Mouse (Mus musculus) G1E (cell line): ENCODE measurements at regions not wholly inside any gene's neighbourhood (a gene's known extent, or its start where the extent isn't known, plus 50 kb on each side); places are given as distances from the start of the nearest gene placed in this dataset.

ENCODE experiments used
- CTCF ChIP-seq: IDR thresholded peaks from 2 replicates; pipeline ENCODE4 v1.5.1; 2012; ENCODE audit warnings: low read depth, low read length, inconsistent platforms, mixed read lengths
- GATA1 ChIP-seq: IDR thresholded peaks from 2 replicates; pipeline ENCODE4 v1.6.1; 2012; ENCODE audit warnings: borderline replicate concordance, low read length, inconsistent platforms, mixed read lengths
- GATA2 ChIP-seq: IDR thresholded peaks from 2 replicates; pipeline ENCODE4 v1.6.1; 2012; ENCODE audit warnings: low read depth, low read length, inconsistent platforms, borderline replicate concordance
- TAL1 ChIP-seq: conservative IDR thresholded peaks from 2 replicates; pipeline ENCODE4 v1.6.1; 2012; ENCODE audit warnings: low read depth, low read length, inconsistent platforms, mixed read lengths

- TF ChIP-seq CTCF (no peak), GATA2 (no peak), GATA1 (no peak), TAL1 (no peak)
Measured at GRCm38 (mm10) chr13:48042572-48042971, 218.5 kb upstream of the Id4 start.
